Mouse (Mus musculus): ENCODE results near the gene Pcdh17. TPM values are rescaled to one million over a fixed set of nuclear protein-coding genes. Genes with fewer than 3 reads are reported as not detected.

Gene Pcdh17
- polyA plus RNA-seq, 1 experiment from 2014 or later = 42.0 TPM

DNA sequence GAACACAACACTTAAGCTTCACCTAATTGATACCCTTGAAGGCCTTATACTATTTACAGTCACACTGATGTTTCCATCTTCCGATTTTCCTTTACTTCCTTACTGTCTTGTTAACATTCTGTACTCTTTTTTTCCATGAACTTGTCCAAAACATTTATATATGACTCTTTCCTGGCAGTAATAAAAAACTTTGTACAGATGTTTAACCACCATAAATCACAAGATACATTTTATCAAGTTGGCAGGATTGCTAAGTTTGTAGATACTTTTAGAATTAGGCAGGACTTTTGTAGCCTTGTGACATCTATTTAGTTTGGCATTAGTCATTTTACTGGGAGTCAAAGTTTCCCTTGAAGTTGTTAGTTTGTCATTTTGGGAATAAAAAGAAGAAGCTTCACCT, 32.1 kb downstream of the Pcdh17 start:
- ATAC-seq (ENCODE audit: low read depth) = no peak
- no peak overlapping the region for H3K4me2 ChIP-seq (ENCODE audit: low read depth, low read length)

DNA sequence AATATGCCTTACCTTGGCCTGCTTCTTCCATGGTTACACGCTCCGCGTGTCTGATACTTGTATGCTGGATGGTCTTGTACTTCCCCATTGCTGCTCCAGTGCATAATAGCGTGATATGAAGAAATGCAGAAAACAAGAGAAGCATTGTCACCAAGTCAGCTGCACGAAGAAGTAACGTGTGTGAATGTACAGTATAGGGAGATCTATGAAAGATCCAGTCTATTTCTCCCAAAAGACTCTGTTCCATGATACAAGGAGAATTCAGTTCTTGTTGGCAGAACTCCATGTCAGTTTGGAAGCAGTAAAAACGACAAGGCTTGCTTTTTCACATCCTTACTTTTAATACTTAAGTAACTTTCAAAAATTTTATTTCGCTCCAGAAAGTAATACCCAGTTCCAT, 33.0 kb downstream of the Pcdh17 start:
- no peak overlapping the region for H3K4me3 ChIP-seq (ENCODE audit: low read depth, low read length)
- ATAC-seq (ENCODE audit: low read depth) = no peak; the same call in 1 of the 2 replicates
- no peak overlapping the region for H3K27ac ChIP-seq (ENCODE audit: low read depth, low read length)
- no peak overlapping the region for H3K9ac ChIP-seq (replicated peaks; ENCODE audit: low read depth, low read length)
- H3K4me1 ChIP-seq (ENCODE audit: control insufficient read depth, insufficient read depth, low read length) = no peaks in the 10 kb centered on the region
- no peaks in the 10 kb centered on the region for H3K36me3 ChIP-seq (ENCODE audit: control insufficient read depth, insufficient read depth, low read length)
- H3K4me2 ChIP-seq (ENCODE audit: low read depth, low read length) = no peak overlapping the region
- no peaks in the 10 kb centered on the region for H3K27me3 ChIP-seq (ENCODE audit: control insufficient read depth, insufficient read depth, low read length)
- no peaks in the 10 kb centered on the region for H3K9me3 ChIP-seq (ENCODE audit: control insufficient read depth, low read length)
- WGBS = 84% methylated on average over 8 of the region's 8 CpGs

More for the DNA sequence above, 32.1 kb downstream of the Pcdh17 start:
- Histone ChIP-seq H3K27ac (ENCODE audit: low read depth, low read length) (no peak overlapping the region), H3K4me1 (ENCODE audit: control insufficient read depth, insufficient read depth, low read length) (no peaks in the 10 kb centered on the region), H3K9ac (replicated peaks; ENCODE audit: low read depth, low read length) (no peak overlapping the region), H3K36me3 (ENCODE audit: control insufficient read depth, insufficient read depth, low read length) (no peaks in the 10 kb centered on the region), H3K4me3 (ENCODE audit: low read depth, low read length) (no peak overlapping the region), H3K9me3 (ENCODE audit: control insufficient read depth, low read length) (no peaks in the 10 kb centered on the region), H3K27me3 (ENCODE audit: control insufficient read depth, insufficient read depth, low read length) (no peaks in the 10 kb centered on the region)
- 87% methylated on average over 1 of the region's 1 CpGs for WGBS

DNA sequence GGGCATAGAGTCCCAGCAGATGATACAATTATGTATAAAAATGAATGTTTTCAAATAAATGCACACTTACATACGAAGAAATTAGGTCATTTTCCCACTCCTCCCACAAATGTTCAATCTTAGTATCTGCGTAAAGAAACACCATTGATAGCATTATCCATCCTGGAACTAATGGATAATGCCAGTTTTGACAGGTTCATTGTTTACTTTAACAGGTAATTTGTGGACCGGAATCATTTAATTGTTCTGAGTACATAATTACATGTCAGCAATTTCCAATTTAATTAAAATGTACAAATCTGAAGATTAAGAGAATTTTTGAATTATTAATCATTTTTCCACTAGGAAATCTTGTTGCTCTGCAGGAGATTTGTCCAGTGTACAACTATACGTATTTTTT, 33.5 kb downstream of the Pcdh17 start:
- Histone ChIP-seq H3K9ac (replicated peaks; ENCODE audit: low read depth, low read length) (no peak overlapping the region), H3K36me3 (ENCODE audit: control insufficient read depth, insufficient read depth, low read length) (no peaks in the 10 kb centered on the region), H3K9me3 (ENCODE audit: control insufficient read depth, low read length) (no peaks in the 10 kb centered on the region), H3K4me2 (ENCODE audit: low read depth, low read length) (no peak overlapping the region), H3K4me1 (ENCODE audit: control insufficient read depth, insufficient read depth, low read length) (no peaks in the 10 kb centered on the region), H3K27ac (ENCODE audit: low read depth, low read length) (no peak overlapping the region), H3K4me3 (ENCODE audit: low read depth, low read length) (no peak overlapping the region), H3K27me3 (ENCODE audit: control insufficient read depth, insufficient read depth, low read length) (no peaks in the 10 kb centered on the region)
- 56% methylated on average over 4 of the region's 4 CpGs for WGBS
- ATAC-seq (ENCODE audit: low read depth) = no peak

DNA sequence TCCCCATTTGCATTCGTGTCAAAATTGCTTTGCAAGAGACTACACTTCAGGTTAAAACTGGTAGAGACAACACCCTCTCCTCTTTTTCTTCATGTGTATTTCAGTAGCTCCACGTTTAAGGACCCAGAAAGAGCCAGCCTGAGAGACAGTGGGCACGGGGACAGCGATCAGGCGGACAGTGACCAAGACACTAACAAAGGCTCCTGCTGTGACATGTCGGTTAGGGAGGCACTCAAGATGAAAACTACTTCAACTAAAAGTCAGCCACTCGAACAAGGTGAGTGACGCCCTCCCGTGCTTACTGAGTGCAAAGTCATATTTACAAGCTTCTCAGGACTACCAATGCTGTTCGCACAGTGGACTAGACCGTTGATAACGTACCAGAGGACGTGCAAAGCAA, 34.0 kb downstream of the Pcdh17 start:
- no peaks in the 10 kb centered on the region for H3K9me3 ChIP-seq (ENCODE audit: control insufficient read depth, low read length)
- no peak for ATAC-seq (ENCODE audit: low read depth)
- no peak overlapping the region for H3K9ac ChIP-seq (replicated peaks; ENCODE audit: low read depth, low read length)
- H3K27ac ChIP-seq (ENCODE audit: low read depth, low read length) = no peak overlapping the region
- no peaks in the 10 kb centered on the region for H3K4me1 ChIP-seq (ENCODE audit: control insufficient read depth, insufficient read depth, low read length)
- 33% methylated on average over 13 of the region's 13 CpGs for WGBS
- H3K36me3 ChIP-seq (ENCODE audit: control insufficient read depth, insufficient read depth, low read length) = no peaks in the 10 kb centered on the region
- H3K27me3 ChIP-seq (ENCODE audit: control insufficient read depth, insufficient read depth, low read length) = no peaks in the 10 kb centered on the region
- no peak overlapping the region for H3K4me3 ChIP-seq (ENCODE audit: low read depth, low read length)
- H3K4me2 ChIP-seq (ENCODE audit: low read depth, low read length) = no peak overlapping the region

DNA sequence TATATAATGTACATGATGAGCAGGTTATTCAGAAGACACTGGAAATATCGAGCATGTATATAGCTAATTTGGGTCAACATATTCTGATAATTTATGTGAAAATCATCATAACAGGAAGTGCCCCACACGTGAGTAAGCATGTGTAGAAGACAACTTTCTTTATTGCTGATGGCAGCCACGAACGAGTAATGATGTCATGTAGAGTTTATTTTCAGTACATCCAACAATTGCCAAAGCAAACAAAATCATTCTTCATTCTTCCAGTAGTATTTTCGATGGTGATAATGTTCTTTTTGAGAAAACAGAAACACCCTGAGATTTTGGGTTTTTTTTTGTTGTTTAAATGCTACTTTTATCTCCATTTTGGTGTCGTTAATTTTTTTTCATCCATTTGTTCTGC, 37.2 kb downstream of the Pcdh17 start:
- no peak overlapping the region for H3K27ac ChIP-seq (ENCODE audit: low read depth, low read length)
- no peaks in the 10 kb centered on the region for H3K9me3 ChIP-seq (ENCODE audit: control insufficient read depth, low read length)
- WGBS = 72% methylated on average over 6 of the region's 6 CpGs
- ATAC-seq (ENCODE audit: low read depth) = no peak
- H3K9ac ChIP-seq (replicated peaks; ENCODE audit: low read depth, low read length) = no peak overlapping the region
- no peak overlapping the region for H3K4me3 ChIP-seq (ENCODE audit: low read depth, low read length)
- H3K27me3 ChIP-seq (ENCODE audit: control insufficient read depth, insufficient read depth, low read length) = no peaks in the 10 kb centered on the region
- H3K4me2 ChIP-seq (ENCODE audit: low read depth, low read length) = no peak overlapping the region
- no peaks in the 10 kb centered on the region for H3K36me3 ChIP-seq (ENCODE audit: control insufficient read depth, insufficient read depth, low read length)
- H3K4me1 ChIP-seq (ENCODE audit: control insufficient read depth, insufficient read depth, low read length) = no peaks in the 10 kb centered on the region

DNA sequence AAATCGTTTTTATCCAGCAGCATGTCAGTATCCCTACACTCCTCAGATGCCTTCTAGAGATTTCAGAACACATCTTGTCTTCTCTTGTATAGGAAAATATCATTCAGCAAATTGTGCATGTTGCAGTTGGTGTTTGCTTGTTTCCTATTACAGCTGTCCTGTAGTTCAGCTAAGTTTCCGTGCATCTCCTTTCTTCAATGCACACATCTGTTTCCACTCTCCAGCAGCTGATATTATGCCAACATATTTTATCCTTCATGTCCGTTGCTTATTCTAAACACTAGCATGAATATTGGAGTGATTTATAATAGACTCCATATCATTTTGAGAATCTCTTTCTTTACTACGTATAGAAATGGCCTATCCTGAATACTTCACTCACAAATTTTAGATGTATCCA, 41.0 kb downstream of the Pcdh17 start:
- no peaks in the 10 kb centered on the region for H3K9me3 ChIP-seq (ENCODE audit: control insufficient read depth, low read length)
- no peak overlapping the region for H3K4me2 ChIP-seq (ENCODE audit: low read depth, low read length)
- H3K27me3 ChIP-seq (ENCODE audit: control insufficient read depth, insufficient read depth, low read length) = no peaks in the 10 kb centered on the region
- H3K36me3 ChIP-seq (ENCODE audit: control insufficient read depth, insufficient read depth, low read length) = no peaks in the 10 kb centered on the region
- H3K4me1 ChIP-seq (ENCODE audit: control insufficient read depth, insufficient read depth, low read length) = no peaks in the 10 kb centered on the region
- WGBS = 82% methylated on average over 4 of the region's 4 CpGs
- H3K4me3 ChIP-seq (ENCODE audit: low read depth, low read length) = no peak overlapping the region
- no peak for ATAC-seq (ENCODE audit: low read depth)
- no peak overlapping the region for H3K9ac ChIP-seq (replicated peaks; ENCODE audit: low read depth, low read length)
- no peak overlapping the region for H3K27ac ChIP-seq (ENCODE audit: low read depth, low read length)

DNA sequence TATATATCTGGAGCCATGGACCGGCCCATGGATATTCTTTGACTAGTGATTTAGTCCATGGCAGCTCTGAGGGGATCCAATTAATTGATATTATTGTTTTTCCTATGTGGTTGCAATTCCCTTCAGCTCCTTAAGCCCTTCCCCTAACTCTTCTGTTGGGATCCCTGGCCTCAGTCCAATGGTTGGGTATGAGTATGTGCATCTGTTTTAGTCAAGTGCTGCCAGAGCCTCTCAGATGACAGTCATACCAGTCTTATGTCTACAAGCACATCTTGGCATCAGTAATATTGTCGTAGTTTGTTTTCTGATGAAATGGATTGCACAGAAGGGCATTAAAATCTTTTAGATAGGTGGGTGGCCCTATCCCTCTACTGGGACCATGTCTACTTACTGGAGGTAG, 67.6 kb downstream of the Pcdh17 start:
- Histone ChIP-seq H3K9ac (replicated peaks; ENCODE audit: low read depth, low read length) (no peak overlapping the region), H3K4me2 (ENCODE audit: low read depth, low read length) (no peak overlapping the region), H3K27me3 (ENCODE audit: control insufficient read depth, insufficient read depth, low read length) (no peaks in the 10 kb centered on the region), H3K4me3 (ENCODE audit: low read depth, low read length) (no peak overlapping the region), H3K9me3 (ENCODE audit: control insufficient read depth, low read length) (no peaks in the 10 kb centered on the region), H3K27ac (ENCODE audit: low read depth, low read length) (no peak overlapping the region), H3K4me1 (ENCODE audit: control insufficient read depth, insufficient read depth, low read length) (no peaks in the 10 kb centered on the region), H3K36me3 (ENCODE audit: control insufficient read depth, insufficient read depth, low read length) (no peaks in the 10 kb centered on the region)
- WGBS = 97% methylated on average over 2 of the region's 2 CpGs
- no peak for ATAC-seq (ENCODE audit: low read depth)

DNA sequence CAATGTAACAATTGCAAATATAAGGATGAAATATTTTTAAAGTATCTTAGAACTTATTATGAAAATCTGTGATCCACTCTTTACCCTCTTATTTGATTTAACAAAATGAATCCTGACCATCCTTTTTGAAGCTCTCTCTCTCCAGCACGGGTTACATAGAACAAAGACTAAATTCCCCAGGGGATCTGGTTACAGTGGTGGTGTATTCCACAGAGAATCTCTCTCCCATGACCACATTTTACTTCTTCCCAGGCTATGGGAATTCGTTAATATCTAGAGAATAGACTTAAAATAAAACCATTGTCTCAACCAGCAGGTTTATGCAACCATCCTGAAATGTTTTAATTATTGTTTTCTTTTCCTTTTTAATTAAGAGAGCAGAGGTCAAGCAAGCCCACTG, 89.0 kb downstream of the Pcdh17 start:
- ATAC-seq (ENCODE audit: low read depth) = no peak
- H3K4me1 ChIP-seq (ENCODE audit: control insufficient read depth, insufficient read depth, low read length) = no peaks in the 10 kb centered on the region
- H3K9ac ChIP-seq (replicated peaks; ENCODE audit: low read depth, low read length) = no peak overlapping the region
- no peak overlapping the region for H3K4me2 ChIP-seq (ENCODE audit: low read depth, low read length)
- WGBS = 42% methylated on average over 2 of the region's 2 CpGs
- H3K27ac ChIP-seq (ENCODE audit: low read depth, low read length) = no peak overlapping the region
- H3K36me3 ChIP-seq (ENCODE audit: control insufficient read depth, insufficient read depth, low read length) = no peaks in the 10 kb centered on the region
- H3K27me3 ChIP-seq (ENCODE audit: control insufficient read depth, insufficient read depth, low read length) = no peaks in the 10 kb centered on the region
- H3K4me3 ChIP-seq (ENCODE audit: low read depth, low read length) = no peak overlapping the region
- no peaks in the 10 kb centered on the region for H3K9me3 ChIP-seq (ENCODE audit: control insufficient read depth, low read length)

DNA sequence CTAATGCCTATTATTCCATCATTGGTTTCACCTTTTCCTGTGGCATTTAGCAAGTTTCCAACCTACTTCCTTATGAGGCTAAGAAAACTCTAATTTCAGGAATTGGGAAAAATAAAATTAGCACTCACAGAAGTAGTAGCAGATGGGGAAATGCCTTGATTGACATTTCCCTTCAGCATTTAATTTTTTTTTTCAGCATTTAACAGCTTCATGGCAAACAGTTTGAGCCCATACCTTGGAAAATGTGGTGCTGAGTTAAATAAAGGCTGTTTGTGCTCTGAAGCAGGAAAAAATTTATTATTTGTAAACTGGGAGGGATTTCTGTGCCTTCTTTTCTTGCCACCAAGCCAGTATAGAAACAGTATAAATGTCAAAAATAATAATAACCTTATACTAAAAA, 91.9 kb downstream of the Pcdh17 start:
- H3K27me3 ChIP-seq (ENCODE audit: control insufficient read depth, insufficient read depth, low read length) = no peaks in the 10 kb centered on the region
- ATAC-seq (ENCODE audit: low read depth) = no peak
- H3K4me2 ChIP-seq (ENCODE audit: low read depth, low read length) = no peak overlapping the region
- no peak overlapping the region for H3K27ac ChIP-seq (ENCODE audit: low read depth, low read length)
- no peak overlapping the region for H3K9ac ChIP-seq (replicated peaks; ENCODE audit: low read depth, low read length)
- H3K4me1 ChIP-seq (ENCODE audit: control insufficient read depth, insufficient read depth, low read length) = no peaks in the 10 kb centered on the region
- no peaks in the 10 kb centered on the region for H3K9me3 ChIP-seq (ENCODE audit: control insufficient read depth, low read length)
- no peak overlapping the region for H3K4me3 ChIP-seq (ENCODE audit: low read depth, low read length)
- H3K36me3 ChIP-seq (ENCODE audit: control insufficient read depth, insufficient read depth, low read length) = no peaks in the 10 kb centered on the region

DNA sequence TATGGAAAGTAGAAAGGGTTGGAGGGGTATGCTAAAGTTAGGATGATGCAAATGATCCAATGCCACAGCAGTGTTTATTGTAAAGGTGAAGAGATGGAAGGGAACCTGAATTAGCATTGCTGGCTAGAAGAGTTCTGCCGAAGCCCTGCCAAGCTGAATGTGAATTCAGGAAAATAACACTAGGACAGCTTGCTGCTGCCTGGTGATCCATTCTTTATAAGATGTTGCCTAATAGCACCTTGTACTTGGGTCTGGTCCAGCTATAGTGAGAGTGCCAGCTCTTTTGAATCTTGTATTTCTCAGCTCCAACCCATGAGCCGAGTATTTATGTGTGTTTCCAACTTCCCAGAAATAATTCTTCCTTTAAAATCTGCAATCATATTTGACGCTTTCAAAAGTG, 98.5 kb downstream of the Pcdh17 start:
- Histone ChIP-seq H3K9ac (replicated peaks; ENCODE audit: low read depth, low read length) (no peak overlapping the region), H3K27me3 (ENCODE audit: control insufficient read depth, insufficient read depth, low read length) (no peaks in the 10 kb centered on the region), H3K4me2 (ENCODE audit: low read depth, low read length) (no peak overlapping the region), H3K9me3 (ENCODE audit: control insufficient read depth, low read length) (no peaks in the 10 kb centered on the region), H3K27ac (ENCODE audit: low read depth, low read length) (no peak overlapping the region), H3K36me3 (ENCODE audit: control insufficient read depth, insufficient read depth, low read length) (no peaks in the 10 kb centered on the region), H3K4me1 (ENCODE audit: control insufficient read depth, insufficient read depth, low read length) (no peaks in the 10 kb centered on the region), H3K4me3 (ENCODE audit: low read depth, low read length) (no peak overlapping the region)
- ATAC-seq (ENCODE audit: low read depth) = no peak
- 91% methylated on average over 3 of the region's 3 CpGs for WGBS

Data from neural tube, embryonic 14.5 days (tissue).